Mouse (Mus musculus) layer of hippocampus, postnatal 10 days (tissue): ENCODE results near the gene Maml3. TPM values are rescaled to one million over a fixed set of nuclear protein-coding genes. Genes with fewer than 3 reads are reported as not detected.

Experiments used
- DNase-seq, 2 experiments: peaks; one replicate each; pipeline ENCODE4 v3.0.0; 2021; ENCODE audit warnings: low spot score in 2 of 2
- total RNA-seq, 2 experiments: library from RNA; stranded (reverse); gene quantifications; 2 replicates each; pipeline ENCODE4 v1.2.3; 2021

The Maml3 gene
- total RNA-seq, 2 experiments from 2014 or later = 6.5 to 7.2 TPM

- DNase-seq = peak; percentile 85 to 87
These were observed 57.9 kb downstream of the Maml3 start for GRCm38 (mm10) chr3:52046895-52047372.

GRCm38 (mm10) chr3:52046027-52046700, 58.7 kb downstream of the Maml3 start:
- peak; percentile 51 to 63 for DNase-seq

GRCm38 (mm10) chr3:52045221-52045641, 59.6 kb downstream of the Maml3 start:
- no peak for DNase-seq

GRCm38 (mm10) chr3:52044651-52045050, 60.2 kb downstream of the Maml3 start:
- peak in 1 of 2 experiments; percentile 29 for DNase-seq

- no peak for DNase-seq
These were observed 61.0 kb downstream of the Maml3 start for GRCm38 (mm10) chr3:52043847-52044246.

GRCm38 (mm10) chr3:52042680-52043079, 62.2 kb downstream of the Maml3 start:
- no peak for DNase-seq

GRCm38 (mm10) chr3:52039958-52040357, 64.9 kb downstream of the Maml3 start:
- no peak for DNase-seq

GRCm38 (mm10) chr3:52037260-52037659, 67.6 kb downstream of the Maml3 start:
- DNase-seq = no peak

- no peak for DNase-seq
These were observed 69.5 kb downstream of the Maml3 start for GRCm38 (mm10) chr3:52035404-52035803.

GRCm38 (mm10) chr3:52033857-52034588, 70.9 kb downstream of the Maml3 start:
- DNase-seq = no peak

- no peak for DNase-seq
These were observed 73.5 kb downstream of the Maml3 start for GRCm38 (mm10) chr3:52031327-52031726.

- no peak for DNase-seq
These were observed 74.8 kb downstream of the Maml3 start for GRCm38 (mm10) chr3:52030114-52030513.

- DNase-seq = no peak
These were observed 75.2 kb downstream of the Maml3 start for GRCm38 (mm10) chr3:52029661-52030081.

GRCm38 (mm10) chr3:52027972-52028371, 76.9 kb downstream of the Maml3 start:
- no peak for DNase-seq

GRCm38 (mm10) chr3:52022486-52022885, 82.4 kb downstream of the Maml3 start:
- no peak for DNase-seq

- DNase-seq = no peak
These were observed 86.8 kb downstream of the Maml3 start for GRCm38 (mm10) chr3:52018103-52018439.

GRCm38 (mm10) chr3:52017439-52018102, 87.3 kb downstream of the Maml3 start:
- DNase-seq = no peak

GRCm38 (mm10) chr3:52016178-52016577, 88.7 kb downstream of the Maml3 start:
- DNase-seq = no peak

- no peak for DNase-seq
These were observed 89.3 kb downstream of the Maml3 start for GRCm38 (mm10) chr3:52015556-52015955.

- DNase-seq = no peak
These were observed 93.7 kb downstream of the Maml3 start for GRCm38 (mm10) chr3:52011032-52011710.

GRCm38 (mm10) chr3:52009321-52009720, 95.6 kb downstream of the Maml3 start:
- peak; percentile 71 to 73 for DNase-seq
